Mouse (Mus musculus) liver, embryonic 14.5 days (tissue): ENCODE measurements around the gene Kcnk7. TPM values are rescaled to one million over a fixed set of nuclear protein-coding genes. Genes with fewer than 3 reads are reported as not detected.

Experiments used
- ATAC-seq: fragments of 200-750 bp; cut with Nextera tagmentation; 2 replicates; pipeline ENCODE4 v1.8.0; 2017; ENCODE audit warnings: moderate number of reproducible peaks, mild to moderate bottlenecking, moderate library complexity; ENCODE audit not compliant: insufficient read depth
- DNase-seq, 3 experiments: peaks; one replicate each; pipeline ENCODE4 v3.0.0-alpha.2; 2012 to 2013; ENCODE audit warnings: low read depth in 3 of 3, low spot score in 3 of 3
- H3K27ac ChIP-seq: fragments of 300-500 bp; sonication (generic); 2 replicates; pipeline ENCODE4 v1.5.1; 2014; ENCODE audit warnings: moderate library complexity, mild to moderate bottlenecking, control low read depth, inconsistent platforms
- H3K27me3 ChIP-seq: fragments of 300-500 bp; sonication (generic); 2 replicates; pipeline ENCODE4 v1.6.1; 2014; ENCODE audit warnings: mild to moderate bottlenecking, low read length, moderate library complexity; ENCODE audit not compliant: control insufficient read depth, insufficient read depth
- H3K36me3 ChIP-seq: fragments of 300-500 bp; sonication (generic); replicated peaks from 2 replicates; pipeline ENCODE4 v1.6.1; 2014; ENCODE audit warnings: low read depth; ENCODE audit not compliant: control insufficient read depth, insufficient read depth
- H3K4me1 ChIP-seq, 2 experiments: fragments of 200-500 bp in 1 of 2; fragments of 300-500 bp in 1 of 2; sonication (generic) in 1 of 2; replicated peaks; 2 replicates each; pipeline ENCODE4 v1.6.1; 2012 to 2014; ENCODE audit warnings: antibody characterized with exemption in 1 of 2, inconsistent platforms in 1 of 2, low read length in 1 of 2; ENCODE audit not compliant: control insufficient read depth in 2 of 2, insufficient read depth in 2 of 2
- H3K4me2 ChIP-seq: fragments of 300-500 bp; sonication (generic); 2 replicates; pipeline ENCODE4 v1.6.1; 2014; ENCODE audit warnings: low read depth, mild to moderate bottlenecking, control low read depth, moderate library complexity
- H3K4me3 ChIP-seq, 2 experiments: fragments of 200-500 bp in 1 of 2; fragments of 300-500 bp in 1 of 2; sonication (generic) in 1 of 2; 2 replicates each; pipeline ENCODE4 v1.5.1; 2012 to 2014; ENCODE audit warnings: low read depth in 2 of 2, low read length in 2 of 2, mild to moderate bottlenecking in 2 of 2, control low read depth in 1 of 2, inconsistent platforms in 1 of 2, moderate library complexity in 1 of 2; ENCODE audit not compliant: insufficient read depth in 1 of 2
- H3K9ac ChIP-seq: fragments of 300-500 bp; sonication (generic); replicated peaks from 2 replicates; pipeline ENCODE4 v1.6.1; 2014; ENCODE audit warnings: mild to moderate bottlenecking, control low read depth, moderate library complexity
- H3K9me3 ChIP-seq: fragments of 300-500 bp; sonication (generic); 2 replicates; pipeline ENCODE4 v1.6.1; 2016; ENCODE audit warnings: low read length, mixed read lengths; ENCODE audit not compliant: control insufficient read depth
- CTCF ChIP-seq: IDR thresholded peaks from 2 replicates; pipeline ENCODE4 v1.5.1; 2016; ENCODE audit warnings: antibody characterized with exemption, low read depth, control low read depth
- EP300 ChIP-seq: IDR thresholded peaks from 2 replicates; pipeline ENCODE4 v1.6.1; 2016; ENCODE audit warnings: antibody characterized with exemption, low read depth
- WGBS: fragments of 180-500 bp; shearing (Covaris S2); extraction: QIAGEN DNeasy Blood & Tissue Kit; methylation state at CpG from one replicate; pipeline ENCODE4 v1.1.7; 2014; ENCODE audit not compliant: insufficient replicate concordance; 5-methylcytosine and 5-hydroxymethylcytosine counted together
- polyA plus RNA-seq, 2 experiments: library from polyadenylated mRNA; depleted of rRNA in 1 of 2; stranded (reverse) in 1 of 2; unstranded in 1 of 2; fragments of >200 nt; fragmentation: Nextera tagmentation in 1 of 2; extraction: Ambion mirVana in 1 of 2; gene quantifications; 2 replicates each; pipeline versions ENCODE4 v1.2.1 to v1.2.3; 2012 to 2014

The Kcnk7 gene
- polyA plus RNA-seq, 2 experiments: 0.17 TPM; not detected in 1

- Histone ChIP-seq H3K9ac (peak within 1 kb of the TSS; percentile 96), H3K4me2 (peak within 1 kb of the TSS; percentile 95), H3K27me3 (no peaks in the 10 kb centered on the region), H3K4me3 (peak within 1 kb of the TSS; percentile 74 to 96), H3K36me3 (peaks cover 38% of the 10 kb centered on the region), H3K4me1 (peaks cover 38 to 51% of the 10 kb centered on the region in 2 experiments), H3K27ac (peak within 1 kb of the TSS; percentile 98), H3K9me3 (no peaks in the 10 kb centered on the region)
- ATAC-seq: peak; percentile 26; the same call in 1 of the 2 replicates
- TF ChIP-seq EP300 (0 out of 2 replicates have a peak, but pooled peaks have one; percentile 15), CTCF (no peak)
- WGBS: 1% methylated on average over 47 of the region's 49 CpGs
- DNase-seq: peak in 2 of 3 experiments; percentile 62 to 63
Measured at GRCm38 (mm10) chr19:5725767-5726515, 21.8 kb downstream of the Kcnk7 start, which contains the start of gene Ehbp1l1. TSS of gene Ehbp1l1 (minus strand) at chr19:5726317.

DNA sequence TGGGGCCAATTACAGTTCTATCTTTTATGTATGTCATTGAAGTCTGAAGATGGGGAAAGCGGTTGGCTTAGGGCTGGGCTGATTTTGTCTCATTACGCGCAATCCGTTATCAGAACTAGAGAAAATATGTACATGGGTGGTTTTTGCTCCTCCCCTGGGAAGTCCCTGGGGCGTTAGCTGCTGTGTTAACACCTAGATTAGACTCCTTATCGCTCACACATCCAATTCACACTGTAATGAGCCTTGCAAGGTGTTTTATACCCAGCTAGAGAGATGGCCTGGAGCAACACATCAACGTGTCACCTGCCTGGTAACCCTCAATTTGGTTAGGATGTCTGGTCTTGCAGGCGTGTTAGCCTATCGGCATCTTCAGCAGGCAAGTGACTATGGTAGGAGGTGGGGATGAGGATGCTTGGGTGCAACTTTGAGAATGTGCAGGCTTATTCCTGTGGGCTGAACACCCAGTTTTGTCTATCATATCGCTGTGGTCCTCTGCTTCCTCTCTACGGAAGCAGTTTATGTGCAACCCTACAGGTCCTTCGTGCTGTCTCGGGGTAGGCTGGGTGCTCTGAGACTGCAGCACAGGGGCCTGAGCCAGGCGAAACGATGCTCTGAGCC, 22.9 kb downstream of the Kcnk7 start:
- DNase-seq: peak; percentile 88 to 95 (median 91)

GRCm38 (mm10) chr19:5727701-5728100, 23.5 kb downstream of the Kcnk7 start:
- H3K4me1 ChIP-seq: peaks cover 37 to 47% of the 10 kb centered on the region in 2 experiments
- WGBS: under 1% methylated on average over 14 of the region's 14 CpGs

More for the DNA sequence above, 22.9 kb downstream of the Kcnk7 start:
- peak; percentile 63 for ATAC-seq
- Histone ChIP-seq H3K9me3 (no peaks in the 10 kb centered on the region), H3K27me3 (no peaks in the 10 kb centered on the region), H3K4me3 (peak overlapping the region; percentile 74 to 96), H3K9ac (peak overlapping the region; percentile 96), H3K36me3 (peaks cover 26% of the 10 kb centered on the region), H3K4me1 (peaks cover 43 to 54% of the 10 kb centered on the region in 2 experiments), H3K4me2 (peak overlapping the region; percentile 95), H3K27ac (peak overlapping the region; percentile 98)
- TF ChIP-seq CTCF (no peak), EP300 (peak; percentile 85)
- WGBS: 14% methylated on average over 15 of the region's 15 CpGs

DNA sequence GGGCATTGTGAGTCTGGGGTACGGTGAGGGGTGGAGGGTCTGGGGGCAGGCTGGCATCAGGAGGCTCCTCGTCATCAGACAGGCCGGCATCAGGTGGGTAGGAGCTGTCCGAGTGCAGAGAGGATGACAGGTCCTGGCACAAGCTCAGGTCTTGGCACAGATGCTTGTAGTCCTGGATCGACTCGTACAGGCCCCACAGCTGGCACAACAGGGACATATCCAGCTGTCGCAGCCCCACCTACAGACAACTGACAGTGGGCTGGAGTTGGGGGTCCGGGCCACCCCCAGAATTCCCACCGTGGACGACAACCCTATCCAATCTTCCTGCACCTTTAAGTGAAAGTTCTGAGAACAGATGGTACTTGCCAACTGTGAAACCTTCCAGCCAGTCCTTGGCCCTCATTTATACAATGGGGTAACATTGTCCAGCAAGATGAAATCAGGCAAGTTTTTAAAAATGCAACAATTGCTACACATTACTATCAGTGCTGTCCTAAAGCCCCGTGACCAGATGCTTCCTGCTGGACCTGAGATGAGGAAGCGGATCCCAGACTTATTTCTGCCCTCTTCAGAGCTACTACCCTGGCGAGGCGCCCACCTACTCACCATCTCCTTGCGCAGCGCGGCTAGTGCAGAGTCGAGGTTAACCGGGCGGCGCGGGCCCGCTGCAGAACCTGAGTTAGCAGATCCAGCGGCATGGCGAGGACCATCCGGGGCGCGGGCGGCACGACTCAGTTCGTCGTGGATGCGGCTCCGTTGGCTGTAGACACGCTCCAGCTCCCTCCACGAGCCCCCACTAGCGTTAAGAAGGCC, 24.7 kb downstream of the Kcnk7 start:
- TF ChIP-seq EP300 (no peak), CTCF (no peak)
- no peak for DNase-seq
- Histone ChIP-seq H3K4me1 (peaks cover 29 to 38% of the 10 kb centered on the region in 2 experiments), H3K4me2 (peak overlapping the region; percentile 95), H3K4me3 (peak overlapping the region; percentile 74 to 96), H3K9me3 (no peaks in the 10 kb centered on the region), H3K27ac (peak overlapping the region; percentile 98), H3K9ac (peak overlapping the region; percentile 96), H3K27me3 (no peaks in the 10 kb centered on the region), H3K36me3 (peaks cover 9% of the 10 kb centered on the region; the same call in 1 of the 2 replicates)
- WGBS: 11% methylated on average over 37 of the region's 37 CpGs
- no peak for ATAC-seq

More at GRCm38 (mm10) chr19:5727701-5728100, 23.5 kb downstream of the Kcnk7 start:
- H3K4me3 ChIP-seq: peak overlapping the region; percentile 74 to 96
- peaks cover 20% of the 10 kb centered on the region for H3K36me3 ChIP-seq
- peak overlapping the region; percentile 96 for H3K9ac ChIP-seq
- no peak for TF ChIP-seq EP300
- TF ChIP-seq CTCF: peak; percentile 100
- H3K27ac ChIP-seq: peak overlapping the region; percentile 98
- H3K4me2 ChIP-seq: peak overlapping the region; percentile 95
- no peaks in the 10 kb centered on the region for H3K27me3 ChIP-seq
- ATAC-seq (no peak), DNase-seq (peak; percentile 74 to 85 (median 78))
- no peaks in the 10 kb centered on the region for H3K9me3 ChIP-seq
